Mouse (Mus musculus) cerebellum, postnatal 10 days (tissue): ENCODE measurements around the gene Slc25a42.
A peak's percentile ranks its signal among the peaks of the same experiment; 100 is the strongest.

Experiments
- DNase-seq, 2 experiments: peaks; one replicate each; pipeline ENCODE4 v3.0.0; 2021; ENCODE audit warnings: mixed read lengths in 2 of 2

The Slc25a42 gene

GRCm38 (mm10) chr8:70214411-70214810 is 2.3 kb upstream of the Slc25a42 start:
- no peak for DNase-seq

GRCm38 (mm10) chr8:70211726-70212111 is 386 bp downstream of the Slc25a42 start:
- DNase-seq = no peak

GRCm38 (mm10) chr8:70211275-70211674 is 830 bp downstream of the Slc25a42 start:
- no peak for DNase-seq

- DNase-seq = no peak
Measured at GRCm38 (mm10) chr8:70210538-70210937, 1.6 kb downstream of the Slc25a42 start.

GRCm38 (mm10) chr8:70208130-70208529 is 4.0 kb downstream of the Slc25a42 start:
- no peak for DNase-seq

GRCm38 (mm10) chr8:70204757-70205156 is 7.3 kb downstream of the Slc25a42 start:
- DNase-seq = no peak

GRCm38 (mm10) chr8:70203072-70203471 is 9.0 kb downstream of the Slc25a42 start:
- no peak for DNase-seq

GRCm38 (mm10) chr8:70201417-70201816 is 10.7 kb downstream of the Slc25a42 start:
- no peak for DNase-seq

GRCm38 (mm10) chr8:70200098-70200681 is 11.9 kb downstream of the Slc25a42 start:
- peak; percentile 63 to 76 for DNase-seq

GRCm38 (mm10) chr8:70197603-70198002 is 14.5 kb downstream of the Slc25a42 start:
- peak in 1 of 2 experiments; percentile 36 for DNase-seq

- no peak for DNase-seq
Measured at GRCm38 (mm10) chr8:70195762-70196161, 16.3 kb downstream of the Slc25a42 start.

- DNase-seq = no peak
Measured at GRCm38 (mm10) chr8:70194191-70194590, 17.9 kb downstream of the Slc25a42 start.

- no peak for DNase-seq
Measured at GRCm38 (mm10) chr8:70193238-70193637, 18.9 kb downstream of the Slc25a42 start.

- no peak for DNase-seq
Measured at GRCm38 (mm10) chr8:70188707-70189106, 23.4 kb downstream of the Slc25a42 start.

GRCm38 (mm10) chr8:70183194-70183593 is 28.9 kb downstream of the Slc25a42 start:
- no peak for DNase-seq

GRCm38 (mm10) chr8:70181903-70182252 is 30.2 kb downstream of the Slc25a42 start:
- DNase-seq = no peak

- DNase-seq = no peak
Measured at GRCm38 (mm10) chr8:70181212-70181902, 30.7 kb downstream of the Slc25a42 start.

GRCm38 (mm10) chr8:70179082-70179481 is 33.0 kb downstream of the Slc25a42 start:
- DNase-seq = no peak

GRCm38 (mm10) chr8:70178231-70178630 is 33.9 kb downstream of the Slc25a42 start:
- no peak for DNase-seq

GRCm38 (mm10) chr8:70174079-70174478 is 38.0 kb downstream of the Slc25a42 start:
- no peak for DNase-seq

GRCm38 (mm10) chr8:70173320-70173719 is 38.8 kb downstream of the Slc25a42 start:
- DNase-seq = no peak

- DNase-seq = peak; percentile 93 to 94
Measured at GRCm38 (mm10) chr8:70172043-70172681, 39.9 kb downstream of the Slc25a42 start, which contains the start of gene Tmem161a. Gene Tmem161a (plus strand): TSS chr8:70172356.

GRCm38 (mm10) chr8:70171240-70171639 is 40.9 kb downstream of the Slc25a42 start:
- no peak for DNase-seq

GRCm38 (mm10) chr8:70170748-70171147 is 41.4 kb downstream of the Slc25a42 start:
- no peak for DNase-seq
